Mouse (Mus musculus) MEL (cell line): ENCODE measurements around the gene Zfp654. TPM values are rescaled to one million over a fixed set of nuclear protein-coding genes. Genes with fewer than 3 reads are reported as not detected.

Experiments
- DNase-seq: peaks from one replicate; pipeline ENCODE4 v3.0.0; 2011; ENCODE audit warnings: low read depth, low spot score
- H3K27ac ChIP-seq: 2 replicates; pipeline ENCODE4 v1.5.1; 2012; ENCODE audit warnings: low read depth, mild to moderate bottlenecking, control low read depth, low read length, moderate library complexity; ENCODE audit not compliant: control insufficient read depth
- H3K27me3 ChIP-seq, 2 experiments: fragments of 150-350 bp in 1 of 2; sonication (generic) in 1 of 2; 2 replicates each; pipeline ENCODE4 v1.6.1; 2012; ENCODE audit warnings: low read length in 2 of 2, mild to moderate bottlenecking in 2 of 2, improper control_type of control experiment in 1 of 2, moderate library complexity in 1 of 2; ENCODE audit not compliant: insufficient read depth in 2 of 2, control insufficient read depth in 1 of 2
- H3K36me3 ChIP-seq, 2 experiments: 2 replicates each; pipeline ENCODE4 v1.6.1; 2012 to 2014; ENCODE audit warnings: low read length in 2 of 2, improper control_type of control experiment in 1 of 2, inconsistent platforms in 1 of 2, mild to moderate bottlenecking in 1 of 2; ENCODE audit not compliant: insufficient read depth in 2 of 2, control insufficient read depth in 1 of 2
- H3K4me1 ChIP-seq, 2 experiments: fragments of 150-350 bp in 1 of 2; sonication (generic) in 1 of 2; 2 replicates each; pipeline ENCODE4 v1.6.1; 2012; ENCODE audit warnings: low read length in 2 of 2, improper control_type of control experiment in 1 of 2, mild to moderate bottlenecking in 1 of 2; ENCODE audit not compliant: insufficient read depth in 2 of 2, control insufficient read depth in 1 of 2
- H3K4me3 ChIP-seq, 2 experiments: fragments of 150-350 bp in 1 of 2; sonication (generic) in 1 of 2; 2 replicates each; pipeline ENCODE4 v1.5.1; 2012; ENCODE audit warnings: low read depth in 2 of 2, low read length in 2 of 2, mild to moderate bottlenecking in 2 of 2, moderate library complexity in 2 of 2, control low read depth in 1 of 2, improper control_type of control experiment in 1 of 2; ENCODE audit not compliant: control insufficient read depth in 1 of 2, insufficient read depth in 1 of 2
- H3K79me2 ChIP-seq: 2 replicates; pipeline ENCODE4 v1.6.1; 2012; ENCODE audit warnings: mild to moderate bottlenecking, low read length, moderate library complexity; ENCODE audit not compliant: control insufficient read depth, poor library complexity, insufficient read depth
- H3K9ac ChIP-seq: 2 replicates; pipeline ENCODE4 v1.6.1; 2012; ENCODE audit warnings: low read depth, mild to moderate bottlenecking, control low read depth, low read length, moderate library complexity; ENCODE audit not compliant: control insufficient read depth, poor library complexity, severe bottlenecking
- H3K9me3 ChIP-seq: fragments of 150-350 bp; sonication (generic); replicated peaks from 2 replicates; pipeline ENCODE4 v1.6.1; 2012; ENCODE audit warnings: mild to moderate bottlenecking, low read length, improper control_type of control experiment, moderate library complexity; ENCODE audit not compliant: insufficient read depth
- CHD1 ChIP-seq: IDR thresholded peaks from 2 replicates; pipeline ENCODE4 v1.6.1; 2012; ENCODE audit warnings: low read depth, mild to moderate bottlenecking, inconsistent platforms, low read length, improper control_type of control experiment
- CHD2 ChIP-seq: IDR thresholded peaks from 2 replicates; pipeline ENCODE4 v1.6.1; 2011; ENCODE audit warnings: low read length, improper control_type of control experiment
- CTCF ChIP-seq, 3 experiments: IDR thresholded peaks in 2 of 3; conservative IDR thresholded peaks in 1 of 3; 2 replicates each; pipeline ENCODE4 v1.5.1; 2011 to 2012; ENCODE audit warnings: low read length in 3 of 3, low read depth in 2 of 3, mild to moderate bottlenecking in 2 of 3, improper control_type of control experiment in 1 of 3, inconsistent platforms in 1 of 3, mixed read lengths in 1 of 3, moderate library complexity in 1 of 3; ENCODE audit not compliant: control insufficient read depth in 1 of 3, insufficient read depth in 1 of 3, poor library complexity in 1 of 3, severe bottlenecking in 1 of 3
- E2F4 ChIP-seq: IDR thresholded peaks from 2 replicates; pipeline ENCODE4 v1.6.1; 2011; ENCODE audit warnings: low read depth, low read length, improper control_type of control experiment, borderline replicate concordance
- ELF1 ChIP-seq: IDR thresholded peaks from 2 replicates; pipeline ENCODE4 v1.6.1; 2014; ENCODE audit warnings: low read depth, mild to moderate bottlenecking, inconsistent platforms, low read length, improper control_type of control experiment, moderate library complexity
- EP300 ChIP-seq, 2 experiments: IDR thresholded peaks; 2 replicates each; pipeline ENCODE4 v1.6.1; 2011; ENCODE audit warnings: improper control_type of control experiment in 2 of 2, low read length in 2 of 2, low read depth in 1 of 2, mild to moderate bottlenecking in 1 of 2
- GABPA ChIP-seq: IDR thresholded peaks from 2 replicates; pipeline ENCODE4 v1.6.1; 2012; ENCODE audit warnings: low read depth, mild to moderate bottlenecking, inconsistent platforms, low read length, improper control_type of control experiment, moderate library complexity
- GATA1 ChIP-seq: IDR thresholded peaks from 2 replicates; pipeline ENCODE4 v1.6.1; 2011; ENCODE audit warnings: low read depth, low read length, improper control_type of control experiment
- HCFC1 ChIP-seq: IDR thresholded peaks from 2 replicates; pipeline ENCODE4 v1.6.1; 2012; ENCODE audit warnings: low read depth, mild to moderate bottlenecking, inconsistent platforms, low read length, improper control_type of control experiment, moderate library complexity
- JUND ChIP-seq: IDR thresholded peaks from 2 replicates; pipeline ENCODE4 v1.6.1; 2011; ENCODE audit warnings: low read depth, mild to moderate bottlenecking, improper control_type of control experiment, low read length
- KAT2A ChIP-seq: conservative IDR thresholded peaks from 2 replicates; pipeline ENCODE4 v1.6.1; 2012; ENCODE audit warnings: low read depth, low read length, improper control_type of control experiment, inconsistent platforms
- MAFK ChIP-seq: IDR thresholded peaks from 2 replicates; pipeline ENCODE4 v1.6.1; 2011; ENCODE audit warnings: low read depth, mild to moderate bottlenecking, low read length, improper control_type of control experiment, borderline replicate concordance
- MAZ ChIP-seq: IDR thresholded peaks from 2 replicates; pipeline ENCODE4 v1.6.1; 2012; ENCODE audit warnings: low read depth, mild to moderate bottlenecking, inconsistent platforms, low read length, improper control_type of control experiment
- MEF2A ChIP-seq: IDR thresholded peaks from 2 replicates; pipeline ENCODE4 v1.6.1; 2014; ENCODE audit warnings: low read depth, mild to moderate bottlenecking, inconsistent platforms, low read length, improper control_type of control experiment; ENCODE audit not compliant: poor library complexity, insufficient replicate concordance, severe bottlenecking; ENCODE audit errors: extremely low read depth
- MXI1 ChIP-seq: IDR thresholded peaks from 2 replicates; pipeline ENCODE4 v1.6.1; 2011; ENCODE audit warnings: mild to moderate bottlenecking, low read depth, low read length, improper control_type of control experiment
- MYB ChIP-seq: IDR thresholded peaks from 2 replicates; pipeline ENCODE4 v1.6.1; 2011; ENCODE audit warnings: mild to moderate bottlenecking, low read depth, low read length, improper control_type of control experiment
- MYC ChIP-seq: IDR thresholded peaks from 2 replicates; pipeline ENCODE4 v1.6.1; 2011; ENCODE audit warnings: low read depth, mild to moderate bottlenecking, low read length, improper control_type of control experiment, moderate library complexity
- NELFE ChIP-seq: IDR thresholded peaks from 2 replicates; pipeline ENCODE4 v1.6.1; 2011; ENCODE audit warnings: low read depth, low read length, improper control_type of control experiment
- NRF1 ChIP-seq: IDR thresholded peaks from 2 replicates; pipeline ENCODE4 v1.6.1; 2014; ENCODE audit warnings: low read depth, mild to moderate bottlenecking, inconsistent platforms, low read length, improper control_type of control experiment, moderate library complexity; ENCODE audit not compliant: poor library complexity, insufficient read depth, severe bottlenecking
- POLR2A ChIP-seq, 2 experiments: IDR thresholded peaks; 2 replicates each; pipeline ENCODE4 v1.6.1; 2011 to 2012; ENCODE audit warnings: low read length in 2 of 2, mild to moderate bottlenecking in 2 of 2, control low read depth in 1 of 2, improper control_type of control experiment in 1 of 2, low read depth in 1 of 2, moderate library complexity in 1 of 2; ENCODE audit not compliant: control insufficient read depth in 1 of 2, insufficient read depth in 1 of 2, poor library complexity in 1 of 2
- POLR2AphosphoS2 ChIP-seq: IDR thresholded peaks from 2 replicates; pipeline ENCODE4 v1.6.1; 2011; ENCODE audit warnings: low read length, improper control_type of control experiment
- POLR2AphosphoS5 ChIP-seq: IDR thresholded peaks from 2 replicates; pipeline ENCODE4 v1.6.1; 2012; ENCODE audit warnings: low read depth, borderline replicate concordance, mild to moderate bottlenecking, inconsistent platforms, low read length, moderate library complexity, mixed read lengths
- RAD21 ChIP-seq: IDR thresholded peaks from 2 replicates; pipeline ENCODE4 v1.6.1; 2011; ENCODE audit warnings: mild to moderate bottlenecking, low read depth, low read length, improper control_type of control experiment
- RCOR1 ChIP-seq: IDR thresholded peaks from 2 replicates; pipeline ENCODE4 v1.6.1; 2012; ENCODE audit warnings: low read depth, mild to moderate bottlenecking, inconsistent platforms, low read length, improper control_type of control experiment
- SIN3A ChIP-seq: IDR thresholded peaks from 2 replicates; pipeline ENCODE4 v1.6.1; 2012; ENCODE audit warnings: low read length, improper control_type of control experiment, inconsistent platforms
- SMC3 ChIP-seq: IDR thresholded peaks from 2 replicates; pipeline ENCODE4 v1.6.1; 2011; ENCODE audit warnings: low read depth, low read length, improper control_type of control experiment
- TAL1 ChIP-seq: IDR thresholded peaks from 2 replicates; pipeline ENCODE4 v1.6.1; 2012; ENCODE audit warnings: mild to moderate bottlenecking, inconsistent platforms, low read length, moderate library complexity, mixed read lengths
- TBP ChIP-seq: IDR thresholded peaks from 2 replicates; pipeline ENCODE4 v1.8.0; 2011; ENCODE audit warnings: low read depth, low read length, improper control_type of control experiment
- TCF12 ChIP-seq: IDR thresholded peaks from 2 replicates; pipeline ENCODE4 v1.6.1; 2014; ENCODE audit warnings: low read depth, mild to moderate bottlenecking, inconsistent platforms, low read length, improper control_type of control experiment, moderate library complexity
- UBTF ChIP-seq: IDR thresholded peaks from 2 replicates; pipeline ENCODE4 v1.6.1; 2012; ENCODE audit warnings: low read depth, mild to moderate bottlenecking, inconsistent platforms, low read length, improper control_type of control experiment, moderate library complexity, borderline replicate concordance; ENCODE audit not compliant: insufficient read depth
- USF1 ChIP-seq: IDR thresholded peaks from 2 replicates; pipeline ENCODE4 v1.6.1; 2014; ENCODE audit warnings: low read depth, mild to moderate bottlenecking, inconsistent platforms, low read length, improper control_type of control experiment, moderate library complexity
- USF2 ChIP-seq, 2 experiments: IDR thresholded peaks; 2 replicates each; pipeline ENCODE4 v1.6.1; 2011 to 2012; ENCODE audit warnings: improper control_type of control experiment in 2 of 2, low read length in 2 of 2, borderline replicate concordance in 1 of 2, inconsistent platforms in 1 of 2, low read depth in 1 of 2, mild to moderate bottlenecking in 1 of 2; ENCODE audit not compliant: insufficient read depth in 1 of 2
- ZC3H11A ChIP-seq: IDR thresholded peaks from 2 replicates; pipeline ENCODE4 v1.6.1; 2012; ENCODE audit warnings: low read depth, mild to moderate bottlenecking, inconsistent platforms, low read length, improper control_type of control experiment
- ZKSCAN1 ChIP-seq: IDR thresholded peaks from 2 replicates; pipeline ENCODE4 v1.6.1; 2012; ENCODE audit warnings: low read depth, mild to moderate bottlenecking, inconsistent platforms, low read length, improper control_type of control experiment, moderate library complexity
- ZMIZ1 ChIP-seq: IDR thresholded peaks from 2 replicates; pipeline ENCODE4 v1.6.1; 2012; ENCODE audit warnings: low read depth, mild to moderate bottlenecking, inconsistent platforms, low read length, improper control_type of control experiment, moderate library complexity
- ZNF384 ChIP-seq: IDR thresholded peaks from 2 replicates; pipeline ENCODE4 v1.6.1; 2012; ENCODE audit warnings: low read depth, mild to moderate bottlenecking, inconsistent platforms, low read length, improper control_type of control experiment
- polyA plus RNA-seq, 2 experiments: library from polyadenylated mRNA; stranded (reverse) in 1 of 2; unstranded in 1 of 2; fragments of >175 nt in 1 of 2; fragments of >200 nt in 1 of 2; gene quantifications; 2 replicates each; pipeline versions ENCODE4 v1.2.1 to v1.2.4; 2012; ENCODE audit warnings: low replicate concordance in 2 of 2, low read depth in 1 of 2; ENCODE audit not compliant: insufficient read length in 2 of 2, insufficient read depth in 1 of 2, missing spikeins in 1 of 2
- total RNA-seq: library from RNA; depleted of rRNA; stranded (reverse); fragments of 300-350 nt; gene quantifications from 2 replicates; pipeline ENCODE4 v1.2.3, GENCODE M21; 2012

Zfp654 gene
- total and polyA plus RNA-seq, 3 experiments = 5.0 to 61.6 (median 6.9) TPM

DNA sequence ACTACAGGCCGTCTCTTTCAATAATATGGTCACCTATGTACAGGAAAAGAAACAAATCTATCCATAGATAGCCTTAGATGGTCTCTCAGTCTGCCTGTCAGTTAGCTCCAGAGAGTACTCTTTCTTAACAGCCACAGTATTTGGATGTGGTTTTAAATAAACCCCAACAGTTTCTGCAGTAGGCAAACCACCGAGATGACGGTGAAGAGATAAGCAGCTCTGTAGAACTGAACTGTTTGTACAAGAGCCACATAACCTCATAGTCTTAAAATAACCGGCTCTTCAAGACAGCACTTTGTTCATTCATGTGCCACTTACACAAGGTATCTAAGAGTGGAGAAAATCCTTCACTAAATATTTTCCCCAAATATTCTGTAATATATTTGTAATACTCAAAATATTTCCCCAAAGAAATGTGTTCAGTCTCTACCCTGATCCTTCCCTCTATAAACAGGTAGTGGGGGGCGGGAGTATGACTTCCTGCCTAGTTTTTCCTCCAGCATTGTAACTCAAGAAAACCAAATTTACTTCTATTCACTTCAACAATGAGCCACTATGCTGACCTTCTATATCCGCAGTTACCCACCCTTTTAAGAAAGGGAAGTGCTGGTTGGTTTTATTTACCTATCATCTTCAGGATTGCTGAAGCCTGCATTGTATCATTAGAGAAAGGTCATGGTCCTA, 92.7 kb downstream of the Zfp654 start:
- H3K36me3 ChIP-seq = peaks cover 0 to 24% of the 10 kb centered on the region in 2 experiments; a peak in 3 of 4 replicates
- DNase-seq = peak; percentile 88
- no peaks in the 10 kb centered on the region for H3K27me3 ChIP-seq
- H3K9me3 ChIP-seq = no peaks in the 10 kb centered on the region
- H3K4me3 ChIP-seq = peak overlapping the region in 1 of 2 experiments; percentile 40; a peak in 3 of 4 replicates
- no peaks in the 10 kb centered on the region for H3K79me2 ChIP-seq
- peak overlapping the region; percentile 96 for H3K27ac ChIP-seq
- H3K9ac ChIP-seq = peak overlapping the region; percentile 65
- H3K4me1 ChIP-seq = peaks cover 9 to 11% of the 10 kb centered on the region in 2 experiments
- no peak for TF ChIP-seq ZNF384
- TF ChIP-seq POLR2AphosphoS2 = no peak
- no peak for TF ChIP-seq KAT2A
- TF ChIP-seq NELFE = 0 out of 2 replicates have a peak, but pooled peaks have one; percentile 42
- peak; percentile 88 for TF ChIP-seq MYB
- no peak for TF ChIP-seq CTCF (IDR thresholded peaks at IDR 0.05 in 2 of 3, conservative IDR thresholded peaks at IDR 0.05 in 1 of 3; ENCODE audit: control insufficient read depth in 1 of 3, insufficient read depth in 1 of 3, low read depth in 2 of 3, low read length in 3 of 3, poor library complexity in 1 of 3, severe bottlenecking in 1 of 3)
- peak in 1 of 2 experiments; percentile 35; a peak in 1 of 4 replicates for TF ChIP-seq POLR2A (IDR thresholded peaks at IDR 0.05; ENCODE audit: control insufficient read depth in 1 of 2, insufficient read depth in 1 of 2, low read depth in 1 of 2, low read length in 2 of 2, poor library complexity in 1 of 2)
- no peak for TF ChIP-seq ZC3H11A
- peak; percentile 96 for TF ChIP-seq GATA1
- no peak for TF ChIP-seq USF2 (IDR thresholded peaks at IDR 0.05; ENCODE audit: borderline replicate concordance in 1 of 2, insufficient read depth in 1 of 2, low read depth in 1 of 2, low read length in 2 of 2)
- TF ChIP-seq NRF1 = no peak
- peak; percentile 66 to 91; a peak in 3 of 4 replicates for TF ChIP-seq EP300 (IDR thresholded peaks at IDR 0.05; ENCODE audit: low read depth in 1 of 2, low read length in 2 of 2)
- TF ChIP-seq CHD2 = peak; percentile 18; the same call in 1 of the 2 replicates
- TF ChIP-seq JUND = no peak
- no peak; the same call in 1 of the 2 replicates for TF ChIP-seq MXI1
- TF ChIP-seq POLR2AphosphoS5 = no peak; the same call in 1 of the 2 replicates
- no peak for TF ChIP-seq ELF1
- TF ChIP-seq GABPA = no peak
- peak; percentile 84 for TF ChIP-seq USF1
- TF ChIP-seq TBP = peak; percentile 58; the same call in 1 of the 2 replicates
- TF ChIP-seq ZKSCAN1 = no peak
- TF ChIP-seq MAFK = no peak
- TF ChIP-seq RCOR1 = peak; percentile 78
- no peak for TF ChIP-seq RAD21
- TF ChIP-seq TCF12 = peak; percentile 64
- no peak for TF ChIP-seq MAZ
- TF ChIP-seq HCFC1 = 0 out of 2 replicates have a peak, but pooled peaks have one; percentile 27
- no peak for TF ChIP-seq SMC3
- peak; percentile 53 for TF ChIP-seq SIN3A
- no peak for TF ChIP-seq UBTF
- peak; percentile 40 for TF ChIP-seq TAL1
- no peak for TF ChIP-seq E2F4
- TF ChIP-seq CHD1 = no peak
- TF ChIP-seq MYC = peak; percentile 68; the same call in 1 of the 2 replicates
- no peak for TF ChIP-seq ZMIZ1
- peak; percentile 95 for TF ChIP-seq MEF2A
